Mouse (Mus musculus) adrenal gland, adult 18-20 months (tissue): ENCODE measurements around the gene Magea8. TPM values are rescaled to one million over a fixed set of nuclear protein-coding genes. Genes with fewer than 3 reads are reported as not detected.
"Not testable (repeated sequence)": the region's sequence is repeated elsewhere in the genome, so short reads cannot be mapped to it uniquely, and the experiment has no call there.

Experiments
- DNase-seq, 2 experiments: peaks; one replicate each; pipeline ENCODE4 v3.0.0; 2021 to 2022; ENCODE audit warnings: low spot score in 2 of 2
- long read RNA-seq, 2 experiments: library from polyadenylated mRNA; stranded (forward); transcript quantifications; one replicate each; pipeline ENCODE4 v2.0.0; 2021
- total RNA-seq, 2 experiments: library from RNA; stranded (reverse); gene quantifications; 1 replicate in 1 of 2; 2 replicates in 1 of 2; pipeline ENCODE4 v1.2.3; 2021

Gene Magea8
- total RNA-seq = not detected
- long read RNA-seq, experiment 1 = 0 reads
- long read RNA-seq, experiment 2 = 0 reads

DNA sequence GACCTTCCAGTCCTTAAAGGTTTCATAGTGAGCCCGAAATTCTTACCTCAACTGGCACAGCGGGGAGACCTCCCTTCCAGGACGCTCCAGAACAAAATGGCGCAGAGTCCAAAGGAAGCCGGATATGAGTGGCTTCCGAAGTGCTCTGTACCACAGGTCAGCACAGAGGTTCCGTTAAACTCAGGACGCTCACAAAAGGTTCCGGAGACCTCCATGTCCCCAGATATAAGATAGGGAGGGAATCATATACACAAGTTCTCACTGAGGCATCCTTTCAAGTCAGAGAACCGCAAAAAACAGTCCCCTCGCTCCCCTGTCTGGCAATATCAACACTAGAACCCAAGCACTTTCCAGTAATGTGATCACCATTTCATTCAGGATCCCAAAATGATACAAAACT is at the start of gene Magea8:
Gene Magea8, minus strand, starts transcription at position 101 of the 400 bp plus-strand sequence.
- DNase-seq = not testable (repeated sequence)

DNA sequence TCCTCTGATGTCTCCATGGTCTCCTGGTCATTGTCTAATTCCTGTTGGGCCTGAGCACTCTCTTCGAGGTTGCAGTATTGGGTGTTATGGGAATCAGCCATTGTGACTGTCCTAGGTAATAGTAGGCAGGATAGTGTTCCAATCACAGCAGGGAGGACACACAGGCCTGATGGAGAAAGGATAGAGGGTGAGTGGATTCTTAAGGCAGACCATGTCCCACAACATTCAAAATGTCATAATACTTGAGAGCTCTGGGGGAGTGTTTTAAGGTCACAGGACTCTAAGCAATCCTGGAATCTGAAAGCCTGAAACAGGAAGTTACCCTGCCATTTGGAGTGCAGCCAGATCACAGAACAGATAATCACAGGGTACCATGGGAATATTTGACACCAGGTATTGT is 46.2 kb downstream of the Magea8 start, which contains the start of gene Magea3:
Gene Magea3, minus strand, starts transcription at position 101 of the 400 bp plus-strand sequence.
- DNase-seq = not testable (repeated sequence)

DNA sequence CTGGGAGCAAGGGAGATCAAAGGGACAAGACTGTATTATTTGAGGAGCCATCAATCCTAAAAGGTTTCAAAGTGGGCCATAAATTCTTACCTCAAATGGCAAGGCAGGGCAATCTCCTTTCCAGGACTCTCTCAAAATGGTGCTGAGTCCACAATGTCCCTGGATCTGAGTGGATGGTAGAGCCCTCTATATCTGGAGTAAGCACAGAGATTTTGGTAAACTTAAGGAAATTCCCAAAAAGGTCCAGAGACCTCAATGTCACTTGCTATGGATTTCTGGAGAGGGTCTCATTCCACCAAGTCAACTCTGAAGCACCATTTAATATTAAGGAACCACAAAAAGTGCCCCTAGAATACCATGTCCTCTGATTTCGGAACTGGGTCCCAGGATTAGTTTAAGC is 59.8 kb downstream of the Magea8 start, which contains the start of gene Magea6:
Gene Magea6, minus strand, starts transcription at position 101 of the 400 bp plus-strand sequence.
- not testable (repeated sequence) for DNase-seq

Other genes starting within 250 kb of the Magea8 start
- not detected for gene Cldn34b1, start 105.6 kb downstream of the Magea8 start, total RNA-seq
- gene Magea6, start 59.9 kb downstream of the Magea8 start, total RNA-seq = not detected
- not detected for gene Magea3, start 46.3 kb downstream of the Magea8 start, total RNA-seq
- not detected for gene Magea5, start 67.3 kb upstream of the Magea8 start, total RNA-seq
- not detected for gene Magea1, start 93.9 kb upstream of the Magea8 start, total RNA-seq
- not detected for gene Magea2, start 97.8 kb upstream of the Magea8 start, total RNA-seq
- gene Cldn34b2, start 132.6 kb upstream of the Magea8 start, total RNA-seq = not detected
- 100 to 1,000 TPM; 112 to 145 TPM for gene Sat1, start 220.6 kb upstream of the Magea8 start, total RNA-seq